Mouse (Mus musculus) lung, adult 2 months (tissue): ENCODE measurements around the gene Tbrg4. TPM values are rescaled to one million over a fixed set of nuclear protein-coding genes. Genes with fewer than 3 reads are reported as not detected.

Experiments
- DNase-seq: peaks from one replicate; pipeline ENCODE4 v3.0.0; 2022
- H3K4me1 ChIP-seq: fragments of 200-500 bp; 2 replicates; pipeline ENCODE4 v1.6.1; 2011; ENCODE audit warnings: low read length; ENCODE audit not compliant: control insufficient read depth, insufficient read depth
- H3K4me3 ChIP-seq: fragments of 200-500 bp; replicated peaks from 2 replicates; pipeline ENCODE3; 2011; ENCODE audit warnings: low read depth, mild to moderate bottlenecking, control low read depth, low read length; ENCODE audit errors: extremely low read depth
- CTCF ChIP-seq: fragments of 200-500 bp; IDR thresholded peaks from 2 replicates; pipeline ENCODE4 v1.5.1; 2011; ENCODE audit warnings: mild to moderate bottlenecking, low read length, control low read depth; ENCODE audit not compliant: insufficient read depth
- POLR2A ChIP-seq: fragments of 200-500 bp; IDR thresholded peaks from 2 replicates; pipeline ENCODE4 v1.6.1; 2011; ENCODE audit warnings: low read depth, mild to moderate bottlenecking, control low read depth, low read length, borderline replicate concordance; ENCODE audit errors: extremely low read depth
- WGBS: fragments of 180-500 bp; shearing (Covaris S2); methylation state at CpG from one replicate; pipeline ENCODE4 v1.1.7; 2018; 5-methylcytosine and 5-hydroxymethylcytosine counted together
- polyA plus RNA-seq: library from polyadenylated mRNA; depleted of rRNA; stranded (reverse); fragments of >200 nt; gene quantifications from 2 replicates; pipeline ENCODE4 v1.2.3, GENCODE M21; 2012

Tbrg4 gene
- polyA plus RNA-seq, 1 experiment, result 51.6 TPM

DNA sequence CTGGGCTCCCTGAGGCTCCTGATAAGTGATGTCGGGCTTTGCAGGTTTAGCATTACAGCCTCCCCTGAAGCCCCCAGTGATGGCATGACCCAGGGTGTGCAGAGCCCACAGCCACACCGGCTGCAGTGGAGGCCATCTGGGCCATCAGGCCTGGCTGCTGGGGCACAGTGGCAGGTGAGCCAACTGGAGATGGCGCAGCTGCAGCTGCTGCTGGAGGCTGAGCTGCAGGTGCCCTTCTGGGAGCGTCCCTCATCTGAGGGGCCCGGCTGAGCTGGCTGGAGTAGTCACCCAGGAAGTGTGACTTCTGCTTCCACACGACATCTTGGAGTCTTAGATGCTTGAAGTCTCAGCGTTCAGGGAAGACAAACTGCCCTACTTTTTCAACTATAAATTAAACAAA, 24.7 kb upstream of the Tbrg4 start:
- H3K4me3 ChIP-seq, result no peak overlapping the region
- DNase-seq, result no peak
- WGBS, result 44% methylated on average over 7 of the region's 7 CpGs
- H3K4me1 ChIP-seq, result no peaks in the 10 kb centered on the region
- TF ChIP-seq CTCF, result no peak
- no peak for TF ChIP-seq POLR2A

- no peaks in the 10 kb centered on the region for H3K4me1 ChIP-seq
- no peak for DNase-seq
- no peak overlapping the region for H3K4me3 ChIP-seq
- WGBS, result 50% methylated on average over 9 of the region's 9 CpGs
- TF ChIP-seq CTCF (no peak), POLR2A (no peak)
Observed at GRCm38 (mm10) chr11:6647831-6648724, 22.2 kb upstream of the Tbrg4 start.

DNA sequence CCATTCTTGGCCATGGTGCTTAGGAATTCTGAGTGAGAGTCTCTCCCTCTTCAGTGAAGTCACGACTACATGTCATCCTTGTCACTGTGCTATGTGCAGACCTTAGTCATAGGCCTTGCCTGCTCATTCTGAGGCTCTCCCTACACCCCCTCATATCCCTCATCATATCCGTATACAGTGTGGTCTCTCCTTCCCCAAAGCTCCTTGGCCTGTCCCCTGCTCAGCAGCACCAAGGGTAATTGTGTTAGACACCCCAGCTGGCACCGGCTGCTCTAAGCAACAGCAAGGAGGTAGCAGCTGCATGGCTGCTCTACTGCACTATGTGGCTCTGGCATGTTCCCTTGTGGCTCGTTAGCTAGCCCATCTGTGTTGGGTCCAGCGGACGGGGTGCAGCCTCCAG, 18.7 kb upstream of the Tbrg4 start:
- no peak for DNase-seq
- 77% methylated on average over 6 of the region's 6 CpGs for WGBS

GRCm38 (mm10) chr11:6639072-6639471, 13.2 kb upstream of the Tbrg4 start:
- TF ChIP-seq POLR2A, result no peak
- TF ChIP-seq CTCF, result no peak
- no peak for DNase-seq
- 57% methylated on average over 6 of the region's 6 CpGs for WGBS
- H3K4me3 ChIP-seq, result no peak overlapping the region
- H3K4me1 ChIP-seq, result no peaks in the 10 kb centered on the region

More for the DNA sequence above, 18.7 kb upstream of the Tbrg4 start:
- H3K4me1 ChIP-seq, result no peaks in the 10 kb centered on the region
- no peak for TF ChIP-seq CTCF
- TF ChIP-seq POLR2A, result no peak
- H3K4me3 ChIP-seq, result no peak overlapping the region

- TF ChIP-seq POLR2A, result no peak
- TF ChIP-seq CTCF, result no peak
- H3K4me3 ChIP-seq, result no peak within 1 kb of the TSS
- DNase-seq, result no peak
- WGBS, result 89% methylated on average over 4 of the region's 4 CpGs
- no peaks in the 10 kb centered on the region for H3K4me1 ChIP-seq
Observed at GRCm38 (mm10) chr11:6638537-6638936, 12.7 kb upstream of the Tbrg4 start, which contains the start of gene Wap. TSS of gene Wap (minus strand) at chr11:6638637.

DNA sequence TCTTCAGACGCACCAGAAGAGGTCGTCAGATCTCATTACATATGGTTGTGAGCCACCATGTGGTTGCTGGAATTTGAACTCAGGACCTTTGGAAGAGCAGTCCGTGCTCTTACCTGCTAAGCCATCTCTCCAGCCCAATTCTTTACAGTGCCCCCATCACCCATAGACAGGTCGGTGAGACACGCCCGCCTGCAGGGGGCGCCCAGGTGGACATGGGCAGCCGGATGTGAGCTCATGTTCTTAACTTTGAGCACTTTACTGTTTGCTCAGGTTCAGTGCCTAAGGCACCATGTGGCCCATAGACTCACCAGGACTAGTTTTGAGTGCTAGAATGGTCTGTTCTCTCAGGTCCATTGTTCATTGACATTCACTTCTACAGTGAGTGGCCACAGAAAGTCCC, 10.3 kb upstream of the Tbrg4 start:
- Histone ChIP-seq H3K4me3 (no peak overlapping the region), H3K4me1 (no peaks in the 10 kb centered on the region)
- 72% methylated on average over 8 of the region's 8 CpGs for WGBS
- DNase-seq, result no peak
- TF ChIP-seq CTCF, result no peak
- TF ChIP-seq POLR2A, result no peak

- Histone ChIP-seq H3K4me3 (no peak overlapping the region), H3K4me1 (peaks cover 4% of the 10 kb centered on the region)
- TF ChIP-seq CTCF (peak; percentile 24; the same call in 1 of the 2 replicates), POLR2A (no peak)
- peak; percentile 20 for DNase-seq
Observed at GRCm38 (mm10) chr11:6629655-6630054, 3.8 kb upstream of the Tbrg4 start.

GRCm38 (mm10) chr11:6628568-6628967, 2.7 kb upstream of the Tbrg4 start:
- 31% methylated on average over 4 of the region's 4 CpGs for WGBS
- DNase-seq, result peak; percentile 48
- Histone ChIP-seq H3K4me3 (no peak overlapping the region), H3K4me1 (peaks cover 4% of the 10 kb centered on the region)
- TF ChIP-seq POLR2A (no peak), CTCF (peak; percentile 66)

GRCm38 (mm10) chr11:6627731-6628130, 1.9 kb upstream of the Tbrg4 start:
- no peak for TF ChIP-seq CTCF
- TF ChIP-seq POLR2A, result no peak
- WGBS, result 51% methylated on average over 4 of the region's 4 CpGs
- Histone ChIP-seq H3K4me3 (no peak overlapping the region), H3K4me1 (peaks cover 4% of the 10 kb centered on the region)
- no peak for DNase-seq

DNA sequence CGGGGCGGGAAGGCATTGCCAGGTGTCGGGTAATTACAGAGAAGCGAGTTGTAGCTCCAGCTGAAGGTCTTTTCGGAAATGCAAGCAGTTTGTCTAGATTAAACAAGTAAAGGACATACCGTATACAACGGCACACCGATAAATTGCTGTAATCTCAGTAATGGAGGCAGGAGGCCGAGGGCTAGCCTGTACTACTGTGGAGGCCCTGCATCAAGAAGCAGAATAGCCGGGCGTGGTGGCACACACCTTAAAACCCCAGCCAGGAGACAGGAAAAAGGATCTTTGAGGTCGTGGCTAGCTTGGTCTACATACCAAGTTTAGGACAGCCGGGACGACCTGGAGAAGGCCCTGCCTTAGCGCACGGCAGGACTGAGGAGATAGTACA, 513 bp upstream of the Tbrg4 start:
- H3K4me1 ChIP-seq, result peaks cover 4% of the 10 kb centered on the region
- WGBS, result 10% methylated on average over 16 of the region's 16 CpGs
- TF ChIP-seq POLR2A (no peak), CTCF (no peak)
- no peak for DNase-seq
- H3K4me3 ChIP-seq, result peak overlapping the region; percentile 88
